Mouse (Mus musculus) G1E-ER4 (cell line): ENCODE results near the gene Vmn2r87. TPM values are rescaled to one million over a fixed set of nuclear protein-coding genes. Genes with fewer than 3 reads are reported as not detected.
"Not testable (repeated sequence)": the region's sequence is repeated elsewhere in the genome, so short reads cannot be mapped to it uniquely, and the experiment has no call there.

ENCODE experiments used
- GATA1 ChIP-seq: IDR thresholded peaks from one replicate; pipeline ENCODE4 v1.8.0; 2012; ENCODE audit warnings: low read length, inconsistent platforms
- polyA plus RNA-seq: library from polyadenylated mRNA; stranded (reverse); fragments of >175 nt; gene quantifications from 2 replicates; pipeline ENCODE4 v1.2.3, GENCODE M21; 2012

Gene Vmn2r87
- polyA plus RNA-seq = not detected in 2 replicates

DNA sequence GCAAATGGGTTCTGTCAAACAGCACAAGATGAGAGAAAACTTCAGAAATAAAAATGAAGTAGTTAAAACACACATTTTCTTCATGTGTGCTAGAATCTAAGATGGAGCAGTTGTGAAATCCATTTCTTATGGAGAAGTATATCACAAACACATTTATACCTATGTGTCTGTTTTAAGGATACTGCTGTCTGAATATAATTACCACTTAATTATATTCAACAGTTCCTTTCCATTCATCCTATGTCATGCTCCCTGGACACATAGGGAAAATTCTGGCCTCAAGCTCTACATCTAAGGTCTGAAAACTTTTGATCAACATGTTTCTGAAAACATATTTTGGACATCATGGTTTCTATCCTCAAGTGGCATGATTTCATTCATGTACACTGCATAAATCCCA is at the start of gene Vmn2r87:
Gene Vmn2r87, minus strand, starts transcription at position 101 of the 400 bp plus-strand sequence.
- no peak for TF ChIP-seq GATA1

DNA sequence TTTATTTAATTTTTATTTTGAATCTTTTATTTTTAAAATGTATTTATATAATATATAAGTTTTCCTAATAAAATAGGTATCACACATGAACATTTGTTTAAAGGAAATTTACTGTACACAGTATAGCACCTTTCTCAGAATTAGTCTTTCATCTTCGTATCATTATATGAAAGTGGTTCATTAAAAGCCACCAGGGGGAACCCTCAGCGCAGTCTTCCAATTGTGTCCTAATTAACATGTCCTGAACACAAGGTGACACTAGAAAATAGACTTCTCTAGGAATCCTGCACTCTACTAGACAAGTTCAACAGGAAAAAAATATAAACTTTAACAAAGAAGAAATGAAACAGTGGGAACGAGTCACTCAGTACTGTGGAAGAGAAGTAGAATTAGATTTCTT is 38.9 kb upstream of the Vmn2r87 start:
- no peak for TF ChIP-seq GATA1

DNA sequence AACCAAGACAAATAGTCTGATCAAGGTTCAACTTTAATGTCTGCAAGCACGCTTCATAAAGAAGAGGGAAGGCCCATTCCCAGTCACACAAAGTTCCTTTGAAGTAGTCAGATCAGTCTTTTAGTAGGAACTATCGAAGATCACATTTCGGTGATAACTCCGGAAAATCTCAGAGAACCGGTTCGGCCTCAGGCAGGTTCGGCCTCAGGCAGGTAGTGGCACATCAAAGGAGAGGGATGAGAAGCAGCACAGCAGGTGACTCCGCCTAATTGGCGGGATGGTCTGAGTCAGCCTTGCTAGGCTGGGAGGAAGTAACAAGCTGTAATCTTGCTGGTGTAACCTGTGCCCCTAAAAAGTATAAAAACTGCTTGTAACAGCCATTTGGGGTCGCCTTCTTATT is 30.7 kb upstream of the Vmn2r87 start:
- TF ChIP-seq GATA1 = no peak

DNA sequence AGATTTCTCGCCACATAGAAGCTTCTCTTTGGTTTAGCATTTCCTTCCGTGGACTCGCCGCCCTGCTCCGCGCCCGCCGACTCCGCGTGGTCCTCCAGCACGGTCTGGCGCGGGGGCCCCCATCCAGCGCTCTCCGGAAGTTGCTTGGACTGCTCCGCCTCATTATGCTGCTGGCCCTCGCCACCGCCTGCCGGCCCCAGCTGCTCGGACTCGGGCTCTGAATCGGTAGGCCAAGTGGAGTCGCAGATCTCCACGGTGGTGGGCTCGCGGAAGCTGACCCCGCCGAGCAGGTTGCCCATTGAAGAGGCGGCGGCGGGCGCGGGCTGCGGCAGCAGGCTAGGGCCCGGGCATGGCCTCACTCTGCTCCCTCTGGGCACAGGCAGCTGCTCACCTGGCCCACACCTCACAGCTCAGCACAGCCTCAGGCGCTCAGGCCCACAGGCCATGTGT is 26.9 kb downstream of the Vmn2r87 start:
- no peak for TF ChIP-seq GATA1

GRCm38 (mm10) chr10:130455950-130456349 is 41.2 kb downstream of the Vmn2r87 start, which contains the start of gene Vmn2r86:
Vmn2r86 (minus strand) TSS chr10:130456050.
- not testable (repeated sequence) for TF ChIP-seq GATA1

DNA sequence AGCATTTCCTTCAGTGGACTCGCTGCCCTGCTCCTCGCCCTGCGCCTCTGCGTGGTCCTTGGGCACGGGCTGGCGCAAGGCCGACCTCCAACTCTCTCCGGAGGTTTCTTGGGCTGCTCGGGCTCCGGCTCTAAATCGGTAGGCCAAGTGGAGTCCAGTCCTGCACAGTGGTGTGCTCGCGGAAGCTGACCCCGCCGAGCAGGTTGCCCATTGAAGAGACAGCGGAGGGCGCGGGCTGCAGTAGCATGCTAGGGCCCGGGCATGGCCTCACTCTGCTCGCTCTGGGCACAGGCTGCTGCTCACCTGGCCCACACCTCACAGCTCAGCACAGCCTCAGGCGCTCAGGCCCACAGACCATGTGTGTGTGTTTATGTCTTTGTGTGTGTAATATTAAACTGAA is 52.4 kb downstream of the Vmn2r87 start:
- no peak for TF ChIP-seq GATA1

- TF ChIP-seq GATA1 = not testable (repeated sequence)
Measured at GRCm38 (mm10) chr10:130429603-130430002, 67.6 kb downstream of the Vmn2r87 start, which contains the start of gene Vmn2r85. Vmn2r85 (minus strand) TSS chr10:130429703.

Other genes with a start within 250 kb of the Vmn2r87 start
- gene Neurod4, start 217.2 kb downstream of the Vmn2r87 start, polyA plus RNA-seq = not detected in 2 replicates
- gene Tespa1, start 174.5 kb downstream of the Vmn2r87 start, polyA plus RNA-seq = 1.8 TPM in 2 replicates
- gene Vmn2r84, start 103.1 kb downstream of the Vmn2r87 start, polyA plus RNA-seq = not detected in 2 replicates
- gene Vmn2r85, start 67.7 kb downstream of the Vmn2r87 start, polyA plus RNA-seq = not detected in 2 replicates
- not detected in 2 replicates for gene Vmn2r86, start 41.3 kb downstream of the Vmn2r87 start, polyA plus RNA-seq